Mouse (Mus musculus): ENCODE results near the gene Elp5.
"Not testable (repeated sequence)": the region's sequence is repeated elsewhere in the genome, so short reads cannot be mapped to it uniquely, and the experiment has no call there.

Elp5 gene

DNA sequence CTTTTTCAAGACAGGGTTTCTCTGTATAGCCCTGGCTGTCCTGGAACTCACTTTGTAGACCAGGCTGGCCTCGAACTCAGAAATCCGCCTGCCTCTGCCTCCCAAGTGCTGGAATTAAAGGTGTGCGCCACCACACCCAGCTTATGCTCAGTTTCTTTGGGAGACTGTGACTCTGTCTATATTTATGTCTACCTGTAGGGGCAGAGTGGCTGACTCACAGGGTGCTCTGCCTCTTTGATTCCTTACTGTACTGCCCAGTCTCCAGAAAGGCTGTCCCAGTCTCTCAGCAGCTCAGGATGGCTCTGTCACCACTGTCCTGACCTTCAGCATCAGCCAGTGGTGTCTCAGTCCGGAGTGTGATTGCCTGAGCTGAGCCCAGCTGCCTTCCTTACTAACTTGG is 26.7 kb downstream of the Elp5 start:
- not testable (repeated sequence) for DNase-seq

DNA sequence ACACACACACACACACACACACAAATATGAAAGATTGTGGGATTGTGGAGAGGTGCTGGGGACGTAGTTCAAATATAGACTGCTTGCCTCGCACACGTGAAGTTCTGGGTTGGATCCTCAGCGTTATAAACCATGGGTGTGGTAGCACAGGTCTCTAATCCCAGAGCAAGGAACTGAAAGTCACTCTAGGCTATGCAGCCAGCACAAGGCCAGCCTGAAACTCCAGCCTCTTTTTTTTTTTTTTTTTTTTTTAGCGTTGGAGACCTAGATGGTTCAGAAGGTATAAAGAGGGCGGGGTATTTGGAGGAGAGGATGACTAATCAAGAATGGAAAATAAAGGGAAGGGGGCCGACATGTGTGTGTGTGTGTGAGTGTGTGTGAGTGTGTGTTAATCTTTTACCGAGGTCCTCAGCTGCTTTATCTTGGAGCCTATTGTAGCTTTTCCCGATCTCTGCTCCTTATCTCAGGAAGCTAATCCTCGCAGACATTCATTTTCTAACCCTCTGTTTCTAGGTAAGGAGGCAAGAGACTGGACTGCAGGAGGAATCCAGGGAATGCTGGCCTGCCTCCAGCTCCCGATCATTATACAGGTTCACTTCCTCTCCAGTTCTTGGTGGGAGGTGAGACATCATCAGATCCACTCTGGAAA is 28.9 kb downstream of the Elp5 start:
- no peak for DNase-seq

DNA sequence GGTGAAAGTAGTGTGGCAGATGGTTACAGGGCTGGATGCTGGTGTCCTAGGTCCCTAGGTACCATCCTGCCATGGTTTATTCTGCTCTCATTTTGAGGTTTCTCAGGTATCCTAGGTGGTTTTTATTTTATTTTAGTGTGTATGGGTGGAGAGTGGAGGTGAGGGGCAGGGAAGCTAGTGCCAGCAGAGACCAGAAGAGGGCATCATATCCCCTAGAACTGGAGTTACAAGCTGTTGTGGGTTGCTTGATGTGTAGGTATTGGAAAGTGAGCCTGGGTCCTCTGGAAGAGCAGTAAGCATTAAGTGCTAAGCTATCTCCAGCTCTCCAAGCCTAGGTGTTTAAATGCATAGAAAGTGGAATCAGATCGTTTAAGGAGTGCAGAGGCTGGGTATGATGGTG is 30.0 kb downstream of the Elp5 start:
- no peak for DNase-seq

DNA sequence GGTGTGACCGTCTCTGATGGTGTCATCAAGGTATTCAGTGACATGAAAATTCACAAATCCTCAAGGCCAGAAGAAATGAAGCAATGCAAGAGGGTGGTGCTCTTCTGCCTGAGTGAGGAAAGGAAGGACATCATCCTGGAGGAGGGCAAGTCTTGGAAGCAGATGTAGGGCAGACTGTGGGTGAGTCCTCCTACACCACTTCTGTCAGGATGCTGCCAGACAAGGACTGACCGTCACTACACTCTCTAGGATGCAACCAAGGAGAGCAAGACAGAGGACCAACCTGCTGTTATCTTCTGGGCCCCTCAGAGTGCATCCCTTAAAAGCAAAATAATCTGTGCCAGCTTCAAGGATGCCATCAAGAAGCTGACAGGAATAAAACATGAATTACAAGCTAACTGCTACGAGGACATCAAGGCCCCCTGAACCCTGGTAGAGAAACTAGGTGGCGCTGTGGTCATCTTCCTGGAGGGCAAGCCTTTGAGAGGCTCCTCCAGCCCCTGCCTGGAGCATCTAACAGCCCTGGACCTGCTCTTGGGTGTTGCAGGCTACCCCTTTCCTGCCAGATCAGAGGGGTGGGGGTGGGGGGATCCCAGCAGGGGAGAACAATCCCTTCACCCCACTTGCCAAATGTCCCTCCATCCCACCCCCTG is 31.4 kb downstream of the Elp5 start:
- DNase-seq: no peak

DNA sequence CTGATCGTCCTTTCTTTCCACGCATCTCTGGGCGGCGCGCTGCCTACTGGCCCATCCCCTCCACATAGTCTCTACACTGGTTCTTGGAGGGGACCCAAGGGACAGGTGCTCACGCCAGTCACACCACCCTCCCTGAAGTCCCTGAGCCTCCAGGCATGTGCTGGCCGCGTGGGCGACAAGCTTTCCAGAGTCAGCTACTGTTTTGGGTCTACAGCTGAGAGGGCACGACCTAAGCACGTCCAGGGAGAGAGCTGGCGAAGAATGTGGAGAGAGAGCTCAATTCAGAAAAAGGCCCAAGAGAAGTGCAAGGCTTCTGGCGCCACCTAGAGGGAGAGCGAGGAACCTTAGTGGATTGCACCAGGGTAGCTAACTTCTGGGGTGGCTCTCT is 33.6 kb downstream of the Elp5 start:
- peak; percentile 70 for DNase-seq

DNA sequence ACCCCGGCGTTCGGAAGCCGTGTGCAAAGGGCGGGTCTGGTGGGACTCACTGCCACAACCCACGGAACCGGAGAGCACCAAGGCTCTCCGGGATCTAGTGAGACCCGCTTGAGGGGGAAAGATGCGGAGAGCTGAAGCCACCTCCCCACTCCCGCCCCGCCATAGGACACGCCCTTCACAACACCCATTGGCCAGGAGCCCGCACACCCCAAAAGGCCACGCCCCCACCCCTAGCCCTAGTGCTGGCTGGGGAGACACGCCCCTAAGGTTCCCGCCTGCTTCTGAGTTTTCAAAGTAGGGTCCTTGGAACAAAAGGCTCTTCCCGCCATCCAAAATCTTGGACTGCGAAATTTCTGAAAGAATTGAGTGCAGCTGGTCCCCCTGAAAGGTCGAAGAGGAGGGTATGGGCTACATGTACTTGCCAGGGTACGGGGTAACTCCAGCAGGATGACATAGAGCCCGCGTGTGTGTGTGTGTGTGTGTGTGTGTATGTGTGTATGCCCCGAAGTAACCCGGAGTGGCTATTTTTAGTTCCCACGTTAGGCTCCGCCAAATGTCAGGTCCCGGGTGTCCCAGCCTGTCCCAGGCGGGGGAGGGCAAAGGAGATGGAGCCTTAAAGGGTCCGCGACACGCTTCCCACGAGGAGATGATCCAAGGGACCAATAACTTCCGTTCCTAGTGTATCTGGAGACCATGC is 34.1 kb downstream of the Elp5 start, which contains the start of gene Slc2a4:
Gene Slc2a4 (minus strand): TSS at position 123 of the 697 bp plus-strand sequence.
- DNase-seq: peak; percentile 42

DNA sequence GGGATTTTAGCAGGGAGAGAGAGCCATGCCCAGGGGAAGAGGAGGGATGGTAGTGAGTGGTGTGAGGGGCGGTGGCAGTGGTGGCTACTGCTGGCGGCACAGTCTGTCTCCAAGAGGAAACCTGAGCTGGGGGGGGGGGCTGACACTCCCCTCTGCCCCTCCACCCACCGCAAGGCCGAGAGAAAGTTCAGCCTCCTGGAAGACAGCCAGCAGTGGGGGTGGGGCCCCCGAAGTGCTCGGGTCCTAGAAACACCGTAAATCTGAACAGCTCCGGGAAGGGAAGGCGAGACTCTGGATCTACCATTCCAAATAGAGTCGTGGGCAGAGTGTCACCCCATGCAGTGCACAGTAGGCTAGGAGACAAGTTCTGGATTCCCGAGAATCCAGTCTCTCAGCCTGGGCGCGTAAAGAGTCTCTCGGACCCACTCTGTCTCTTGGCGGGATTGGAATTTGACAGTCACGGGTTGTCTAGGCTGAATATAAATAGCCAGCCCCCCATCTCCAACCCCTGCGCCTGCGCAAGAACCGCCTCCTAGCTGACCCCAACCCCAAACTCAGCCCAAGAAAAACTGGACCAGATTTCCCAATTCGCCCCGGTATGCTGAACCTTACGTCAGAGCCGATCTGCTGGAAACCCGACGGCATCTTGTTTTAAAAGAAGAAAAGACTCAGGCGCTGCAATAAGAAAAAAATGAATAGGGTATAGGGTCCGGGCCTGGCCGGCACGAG is 34.8 kb downstream of the Elp5 start:
- DNase-seq: no peak

DNA sequence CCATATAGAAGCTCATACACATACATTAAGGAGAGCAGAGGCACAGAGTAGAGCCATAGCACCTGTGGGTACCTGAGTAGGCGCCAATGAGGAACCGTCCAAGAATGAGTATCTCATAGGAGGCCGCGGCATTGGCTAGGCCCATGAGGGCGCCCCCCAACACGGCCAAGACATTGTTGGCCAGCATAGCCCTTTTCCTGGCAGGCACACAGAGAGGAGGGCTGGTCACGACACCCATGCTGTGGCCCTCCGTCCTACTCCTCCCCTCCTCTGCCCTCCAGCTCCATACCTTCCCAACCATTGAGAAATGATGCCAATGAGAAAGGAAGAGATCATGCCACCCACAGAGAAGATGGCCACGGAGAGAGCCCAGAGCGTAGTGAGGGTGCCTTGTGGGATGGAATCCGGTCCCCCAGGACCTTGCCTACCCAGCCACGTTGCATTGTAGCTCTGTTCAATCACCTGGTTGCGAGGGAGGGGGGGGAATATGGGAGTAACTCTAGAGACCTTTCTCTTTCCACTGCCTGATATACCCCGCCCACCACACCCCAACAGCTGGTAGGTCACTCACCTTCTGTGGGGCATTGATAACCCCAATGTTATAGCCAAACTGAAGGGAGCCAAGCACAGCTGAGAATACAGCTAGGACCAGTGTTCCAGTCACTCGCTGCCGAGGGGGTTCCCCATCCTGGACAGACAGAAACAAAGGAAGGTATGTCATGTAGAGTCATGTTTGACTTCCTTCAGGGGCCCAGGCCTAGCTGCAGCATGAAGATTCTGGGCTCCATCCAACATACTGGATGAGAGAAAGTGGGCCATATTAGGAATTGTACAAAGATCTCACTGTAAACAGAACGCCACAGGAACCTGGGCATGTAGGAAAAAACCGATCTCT is 36.1 kb downstream of the Elp5 start:
- no peak for DNase-seq

DNA sequence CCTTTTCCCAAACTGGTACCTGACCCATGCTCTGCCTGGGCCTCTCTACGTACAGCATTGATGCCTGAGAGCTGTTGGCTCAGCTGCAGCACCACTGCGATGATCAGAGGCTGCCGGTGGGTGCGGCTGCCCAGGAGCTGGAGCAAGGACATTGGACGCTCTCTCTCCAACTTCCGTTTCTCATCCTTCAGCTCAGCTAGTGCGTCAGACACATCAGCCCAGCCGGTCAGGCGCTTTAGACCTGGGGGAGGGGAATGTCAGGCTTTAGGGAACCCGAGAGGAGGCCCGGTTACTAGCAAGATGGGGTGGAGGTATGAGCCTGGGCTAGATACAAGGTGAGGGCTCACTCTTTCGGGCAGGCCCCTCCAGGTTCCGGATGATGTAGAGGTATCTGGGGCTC is 37.1 kb downstream of the Elp5 start:
- no peak for DNase-seq

DNA sequence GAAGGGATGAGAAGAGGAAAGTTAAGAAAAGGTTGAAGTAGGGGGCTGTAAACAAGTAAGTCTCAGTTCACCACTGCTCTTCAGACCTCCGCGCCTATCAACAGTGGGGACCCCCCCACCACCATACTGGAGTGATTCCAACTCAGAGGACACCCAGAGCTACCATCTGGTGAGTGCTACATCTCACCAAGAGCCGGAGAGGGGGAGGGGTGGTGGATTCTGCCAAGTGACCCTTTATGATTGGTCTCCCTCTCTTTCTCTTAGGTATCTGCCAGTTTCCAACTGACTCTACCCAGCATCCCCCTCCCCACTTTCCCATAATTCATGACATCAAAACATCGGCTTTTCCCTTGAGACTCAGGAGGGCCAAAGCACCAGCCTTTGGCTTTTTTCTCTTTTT is 41.4 kb downstream of the Elp5 start:
- DNase-seq: no peak

DNA sequence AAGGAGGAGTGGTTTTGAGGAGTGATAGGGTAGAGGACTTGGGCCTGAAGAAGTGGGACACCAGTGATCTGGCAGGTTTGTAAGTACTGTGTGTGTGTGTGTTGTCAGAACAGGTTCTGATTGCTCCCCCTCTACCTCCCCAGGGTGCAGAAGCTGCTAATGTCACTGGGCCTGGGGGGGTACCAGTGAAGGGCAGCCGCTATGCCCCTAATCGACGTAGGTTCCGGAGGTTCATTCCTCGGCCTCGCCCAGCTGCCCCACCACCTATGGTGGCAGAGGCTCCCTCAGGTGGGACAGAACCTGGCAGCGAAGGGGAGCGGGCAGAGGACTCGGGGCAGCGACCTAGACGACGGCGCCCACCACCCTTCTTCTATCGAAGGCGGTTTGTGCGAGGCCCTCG is 42.6 kb downstream of the Elp5 start:
- no peak for DNase-seq

DNA sequence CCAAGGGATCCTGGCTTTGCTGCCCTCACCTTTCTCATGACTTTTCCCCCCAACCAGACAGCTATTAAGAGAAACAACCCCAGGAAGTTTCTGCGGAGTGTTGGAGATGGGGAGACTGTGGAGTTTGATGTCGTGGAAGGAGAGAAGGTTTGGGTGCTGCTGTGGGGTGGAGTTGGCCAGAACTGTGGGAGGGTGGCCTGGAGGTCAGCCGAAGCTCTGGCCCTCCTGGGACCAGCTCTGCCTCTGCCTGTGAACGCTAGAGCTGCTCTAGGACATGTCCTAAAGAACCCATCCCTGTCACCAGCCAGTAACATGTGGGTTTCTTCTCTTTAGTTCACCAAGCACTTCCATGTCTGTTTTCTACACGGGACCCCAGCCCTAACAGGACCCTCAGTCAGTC is 43.1 kb downstream of the Elp5 start:
- DNase-seq: no peak

DNA sequence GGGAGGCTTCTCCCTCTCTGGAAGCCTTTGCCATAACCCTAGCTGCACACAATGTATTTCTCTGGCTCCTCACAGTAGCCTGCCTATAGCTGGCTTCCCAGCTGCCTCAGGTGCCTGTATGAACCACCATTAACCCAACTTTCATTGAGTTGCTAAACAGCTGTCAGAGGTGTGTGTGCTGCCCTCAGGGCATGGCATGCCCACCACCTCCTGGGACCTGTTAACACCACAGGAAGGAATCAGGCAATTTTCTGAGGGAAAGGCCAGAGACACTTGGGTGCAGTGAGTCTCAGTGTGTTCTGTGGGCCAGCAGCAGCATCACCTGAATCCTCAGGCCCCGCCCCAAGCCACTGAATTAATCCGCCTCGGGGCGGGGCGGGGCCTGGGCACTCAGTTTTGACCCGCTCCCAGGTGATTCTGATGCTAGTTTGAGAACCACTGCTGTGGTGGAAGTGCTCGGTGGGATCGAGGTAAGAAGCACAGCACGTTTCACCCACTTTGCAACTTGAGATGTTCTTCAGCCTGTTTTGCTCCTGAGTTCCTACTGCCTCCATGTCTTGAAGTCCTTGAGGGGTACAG is 43.8 kb downstream of the Elp5 start:
- no peak for DNase-seq

DNA sequence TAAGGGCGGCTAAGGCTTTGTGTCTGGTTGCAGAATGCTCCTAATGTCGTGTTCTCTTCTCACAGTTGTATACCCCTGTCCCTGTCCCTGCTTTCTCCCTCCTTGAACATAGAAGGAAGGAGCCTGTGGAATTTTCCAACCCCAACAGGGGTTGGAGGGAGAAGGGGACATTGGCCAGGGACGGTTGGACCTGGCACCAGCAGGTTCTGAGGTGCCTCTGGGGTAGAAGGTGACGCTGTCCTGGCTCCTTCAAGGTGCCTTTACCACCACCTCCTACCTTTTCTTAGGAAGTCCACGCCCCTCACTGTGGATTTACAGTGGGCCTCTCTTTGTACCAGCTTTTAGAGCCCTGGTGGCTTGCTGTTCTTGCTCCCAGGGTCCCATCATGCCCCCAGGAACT is 44.5 kb downstream of the Elp5 start:
- no peak for DNase-seq

DNA sequence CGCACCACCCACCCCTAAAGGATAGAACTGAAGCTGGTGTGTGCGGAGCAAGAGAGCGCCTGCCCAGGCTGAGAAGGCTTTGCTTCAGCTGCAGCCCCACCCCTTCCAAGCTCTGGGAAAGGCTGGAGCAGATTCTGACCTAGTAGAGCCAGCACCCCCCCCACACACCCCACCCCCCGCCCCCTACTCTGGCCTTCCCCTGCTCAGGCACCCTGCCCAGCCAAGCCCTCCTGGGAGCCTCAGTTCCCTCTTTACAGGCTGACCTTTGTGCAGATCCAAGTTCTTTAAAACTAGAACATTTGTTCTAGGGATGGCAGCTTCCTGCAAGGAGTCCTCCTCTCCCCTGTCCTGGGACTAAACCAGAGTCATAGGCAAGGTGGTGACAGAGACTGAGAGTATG is 44.9 kb downstream of the Elp5 start:
- DNase-seq: no peak

DNA sequence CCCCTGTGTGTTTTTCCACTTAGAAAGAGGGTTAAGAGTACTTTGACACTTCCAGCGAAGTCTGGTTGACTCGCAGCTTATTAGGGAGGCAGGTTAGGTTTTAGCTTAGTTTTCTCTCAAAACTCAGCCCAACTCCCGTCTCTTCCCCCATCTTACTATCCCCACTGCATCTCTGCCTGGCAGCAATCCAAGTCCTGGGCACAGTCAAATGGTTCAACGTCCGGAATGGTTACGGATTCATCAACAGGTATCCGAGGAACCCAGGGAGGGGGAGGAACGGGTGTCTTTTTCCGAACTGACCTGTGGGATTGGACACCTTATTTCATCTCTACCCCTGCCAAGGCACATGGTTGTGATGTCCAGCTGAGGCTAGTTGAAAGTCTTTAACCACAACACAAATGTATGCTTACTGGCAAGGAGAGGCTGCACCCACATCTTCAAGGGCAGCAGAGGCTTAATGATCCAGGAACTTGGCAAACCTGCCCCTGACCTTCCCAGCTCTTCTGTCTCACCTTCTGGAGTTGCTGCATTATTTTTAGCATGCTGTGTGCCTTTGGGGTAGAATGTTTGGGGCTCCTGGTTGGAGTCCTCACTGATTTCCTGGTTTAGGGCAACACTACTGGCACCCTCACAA is 45.5 kb downstream of the Elp5 start:
- DNase-seq: no peak

DNA sequence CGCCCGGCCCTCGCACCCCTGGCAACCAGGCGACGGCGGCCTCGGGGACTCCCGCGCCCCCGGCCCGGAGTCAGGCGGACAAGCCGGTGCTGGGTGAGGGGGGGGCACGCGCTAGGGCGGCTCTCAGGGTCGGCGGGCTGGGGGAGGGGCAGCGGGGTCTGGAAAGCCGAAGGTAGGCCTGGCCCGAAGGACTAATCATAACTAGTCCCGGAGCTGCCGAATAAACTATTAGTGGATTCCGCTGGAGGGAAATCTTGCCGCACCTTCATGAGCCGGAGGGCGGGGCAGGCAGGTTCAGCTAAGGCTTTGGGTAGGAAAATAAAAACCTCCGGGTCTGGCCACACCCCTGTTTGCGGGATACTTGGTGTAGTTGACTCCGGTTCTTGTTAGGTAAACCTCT is 46.2 kb downstream of the Elp5 start:
- no peak for DNase-seq

DNA sequence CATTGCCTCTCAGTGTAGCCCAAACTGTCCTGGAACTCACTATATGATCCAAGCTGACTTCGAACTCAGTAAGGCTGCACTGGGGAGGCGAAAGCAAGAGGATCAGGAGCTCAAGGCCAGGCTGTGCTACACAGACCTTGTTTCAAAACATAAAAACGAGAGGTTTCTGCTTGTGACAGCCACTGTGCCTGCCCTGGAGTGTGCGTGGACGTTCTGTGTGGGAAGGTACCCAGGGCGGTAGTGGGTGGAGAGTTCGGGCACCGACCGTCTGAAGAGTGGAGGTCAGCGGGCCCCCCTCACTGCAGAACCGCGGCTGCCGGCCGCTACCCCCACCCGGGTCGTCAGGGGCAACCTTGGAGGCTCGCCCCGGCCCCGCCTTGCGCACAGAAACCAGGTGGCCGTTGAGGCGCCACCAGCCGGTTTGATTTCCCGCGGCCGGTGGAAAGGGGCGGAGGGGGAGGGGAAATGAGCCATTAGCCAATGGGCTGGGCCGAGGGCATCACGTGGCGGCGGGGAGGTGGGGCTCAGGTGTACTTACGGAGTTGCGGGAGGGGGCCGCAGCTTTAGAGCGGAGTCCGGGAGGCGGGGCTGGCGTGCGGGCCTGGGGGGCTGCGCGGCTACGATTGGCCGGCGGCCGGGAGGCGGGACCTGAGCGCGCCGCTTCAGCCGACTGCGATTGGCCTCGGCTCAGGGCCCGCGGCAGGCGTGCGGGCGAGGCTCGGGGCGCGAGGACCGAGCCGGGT is 47.0 kb downstream of the Elp5 start, which contains the start of gene Ybx2:
Gene Ybx2 (plus strand): TSS at position 660 of the 743 bp plus-strand sequence.
- DNase-seq: peak; percentile 93

DNA sequence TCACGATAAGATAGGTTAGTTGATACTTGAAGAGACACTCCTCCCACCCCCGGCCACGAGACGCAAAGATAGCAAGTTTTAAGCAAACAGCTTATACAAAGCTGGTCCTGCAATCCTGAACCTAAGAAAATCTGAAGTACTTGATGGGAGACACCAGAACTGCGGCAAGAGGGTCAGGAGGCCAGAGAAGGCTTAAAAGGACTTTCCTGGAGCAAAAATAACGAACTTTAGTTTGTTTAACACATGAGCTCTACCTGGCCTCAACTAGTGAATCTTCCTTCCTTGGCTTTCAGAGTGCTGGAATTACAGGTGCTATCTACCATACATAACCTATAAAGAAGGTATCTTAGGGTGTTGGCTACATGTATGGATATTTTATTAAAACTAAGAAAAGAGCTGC is 47.6 kb downstream of the Elp5 start:
- DNase-seq: no peak

DNA sequence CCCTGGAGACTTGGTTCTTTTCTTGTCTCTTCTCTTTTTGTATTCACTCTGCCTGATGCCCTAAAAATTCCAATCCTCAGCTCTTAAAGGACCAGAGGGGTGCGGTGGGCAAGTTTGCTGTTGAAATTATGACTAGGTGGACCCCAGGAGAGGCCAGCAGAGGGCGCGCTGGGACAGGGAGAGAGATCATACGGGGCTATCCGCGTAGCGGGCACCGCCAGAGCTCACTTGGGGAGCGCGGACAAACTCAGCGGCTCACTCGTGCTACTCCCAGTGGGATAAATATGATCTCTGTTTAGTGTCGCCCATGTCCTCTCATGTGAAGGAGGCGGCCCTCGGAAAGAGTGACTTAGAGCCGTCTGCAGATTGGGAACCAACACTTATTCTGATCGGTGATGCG is 48.1 kb downstream of the Elp5 start:
- DNase-seq: peak; percentile 83

DNA sequence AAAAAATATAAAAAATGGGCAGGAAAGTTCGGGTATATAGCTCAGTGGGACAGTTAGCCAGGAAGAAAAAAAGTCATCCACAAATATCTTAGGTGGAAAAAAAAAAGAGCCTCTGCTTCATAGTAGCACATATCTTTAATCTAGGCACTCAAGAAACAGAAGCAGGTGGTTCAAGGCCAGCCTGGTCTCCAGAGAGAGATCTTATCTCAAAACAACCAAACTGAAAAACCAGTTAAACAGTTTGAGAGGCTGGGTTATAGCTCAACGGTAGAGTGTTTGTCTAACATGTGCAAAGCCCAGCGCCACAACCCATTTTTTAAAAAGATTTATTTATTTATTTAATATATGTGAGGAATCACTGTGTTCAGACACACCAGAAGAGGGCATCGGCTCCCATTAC is 49.3 kb downstream of the Elp5 start:
- no peak for DNase-seq

Data from cerebellum, adult 11 months (tissue).